Mouse (Mus musculus): ENCODE data around the gene Kyat3. TPM values are rescaled to one million over a fixed set of nuclear protein-coding genes. Genes with fewer than 3 reads are reported as not detected.

Kyat3 gene
- polyA plus RNA-seq (2012; rRNA removed): 3.5 and 3.7 TPM in 2 replicates

DNA sequence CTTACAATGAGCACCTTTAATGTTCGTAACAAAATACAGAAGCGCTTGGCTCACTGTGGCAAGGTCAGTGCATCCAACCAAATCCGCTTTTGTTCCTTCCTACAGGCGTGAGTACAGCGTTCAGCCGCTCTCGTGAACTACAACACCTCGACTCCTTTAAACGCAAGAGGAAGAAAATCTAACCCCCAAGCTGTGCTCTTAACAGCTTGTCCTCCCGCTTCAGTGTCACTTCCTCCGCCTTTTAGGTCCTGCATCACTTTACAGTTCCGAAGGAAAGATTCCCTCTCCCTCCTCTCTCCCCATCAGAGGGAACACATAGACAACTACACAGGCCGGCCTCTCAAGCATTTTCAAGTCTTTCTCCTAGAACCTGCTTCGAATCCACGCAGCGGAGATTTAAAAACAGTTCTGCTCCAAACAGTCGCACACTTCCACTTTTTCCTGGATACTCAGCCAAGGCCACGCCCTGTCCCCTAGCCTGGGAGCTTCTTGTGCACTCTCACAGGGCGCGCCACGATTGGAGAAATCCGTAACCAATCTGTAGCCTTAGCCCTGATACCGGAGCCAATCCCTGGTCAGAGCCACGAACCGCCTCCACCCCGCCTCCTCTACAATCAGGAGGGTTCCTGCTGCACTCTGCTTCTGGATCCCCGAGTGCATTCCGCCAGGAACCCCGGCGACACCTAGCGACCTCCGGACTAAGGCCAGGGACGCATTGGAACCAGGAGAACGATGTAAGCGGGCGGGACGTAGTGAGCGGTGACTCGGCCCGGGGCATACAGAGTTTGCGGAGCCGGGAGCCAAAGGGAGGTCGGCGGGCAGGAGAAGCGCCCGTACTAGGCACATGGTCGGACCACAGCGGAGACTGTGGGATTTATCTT lies at the start of gene Kyat3:
TSS of gene Kyat3 (plus strand) at position 610 of the 881 bp plus-strand sequence.

DNA sequence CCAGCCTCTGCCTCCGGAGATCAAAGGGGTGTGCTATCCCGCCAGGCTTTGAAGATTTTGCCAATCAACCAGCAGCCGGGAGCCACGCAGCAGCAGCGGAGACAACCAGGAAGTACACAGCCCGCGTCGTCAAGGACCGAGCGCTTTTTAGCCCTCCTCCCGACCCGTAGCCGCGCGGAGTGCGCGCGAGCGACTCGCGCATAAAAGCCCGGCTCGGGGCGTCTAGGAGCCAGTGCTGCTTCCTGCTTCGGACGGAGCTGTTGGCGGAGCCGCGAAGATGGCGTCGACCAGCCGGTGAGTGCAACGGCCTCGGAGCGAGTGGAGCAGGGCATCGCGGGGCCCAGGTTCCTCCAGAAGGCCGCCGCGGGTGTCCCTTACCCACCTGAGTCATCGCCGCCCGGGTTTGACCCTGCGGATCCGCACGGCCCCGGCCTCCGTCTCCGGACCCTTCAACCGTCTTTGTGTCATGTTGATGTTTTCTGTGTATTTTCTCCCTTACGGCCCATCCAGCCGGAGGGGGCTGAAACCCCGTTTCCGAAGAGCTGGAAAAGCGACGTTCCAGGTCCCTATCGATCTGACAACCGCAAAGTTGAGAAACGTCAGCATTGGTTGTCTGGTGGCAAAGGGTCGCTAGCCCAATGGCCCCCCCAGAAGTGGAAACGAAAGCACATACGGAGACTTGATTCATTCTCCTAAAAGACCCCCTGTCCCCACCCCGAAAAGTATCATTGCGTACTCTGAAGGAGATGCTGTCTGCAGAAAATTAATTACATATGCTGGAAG lies 64.3 kb downstream of the Kyat3 start, which contains the start of gene Gtf2b:
TSS of gene Gtf2b (plus strand) at position 51 of the 783 bp plus-strand sequence.

Other genes starting within 250 kb of the Kyat3 start
- 0.40 TPM in 2 replicates for gene Gbp5, start 207.1 kb upstream of the Kyat3 start, polyA plus RNA-seq (2012; rRNA removed)
- gene Gbp7, start 170.7 kb upstream of the Kyat3 start, polyA plus RNA-seq (2012; rRNA removed): 0.88 and 1.2 TPM in 2 replicates
- gene Gbp3, start 141.0 kb upstream of the Kyat3 start, polyA plus RNA-seq (2012; rRNA removed): 4.1 and 4.7 TPM in 2 replicates
- 0.05 TPM in 1 of 2 replicates, not detected in the other for gene Gbp2b, start 106.2 kb upstream of the Kyat3 start, polyA plus RNA-seq (2012; rRNA removed)
- gene Gbp2, start 80.4 kb upstream of the Kyat3 start, polyA plus RNA-seq (2012; rRNA removed): 1.1 and 1.2 TPM in 2 replicates
- 49.7 and 54.9 TPM in 2 replicates for gene Gtf2b, start 64.0 kb downstream of the Kyat3 start, polyA plus RNA-seq (2012; rRNA removed)
- 14.3 and 15.5 TPM in 2 replicates for gene Pkn2, start 181.0 kb downstream of the Kyat3 start, polyA plus RNA-seq (2012; rRNA removed)